Mouse (Mus musculus): ENCODE data around the gene Itih1. TPM values are rescaled to one million over a fixed set of nuclear protein-coding genes. Genes with fewer than 3 reads are reported as not detected.

Itih1 gene
- polyA plus RNA-seq, 1 experiment = not detected

GRCm38 (mm10) chr14:30913404-30913803 lies 29.7 kb downstream of the Itih1 start:
- Histone ChIP-seq H3K27ac (ENCODE audit: insufficient read depth, low read depth, low read length) (no peak overlapping the region), H3K4me3 (ENCODE audit: insufficient read depth, low read depth, low read length) (no peak overlapping the region), H3K4me1 (ENCODE audit: control insufficient read depth, insufficient read depth, low read length) (no peaks in the 10 kb centered on the region)
- WGBS = 66% methylated on average over 5 of the region's 5 CpGs
- no peak for TF ChIP-seq CTCF (IDR thresholded peaks at IDR 0.05; ENCODE audit: insufficient read depth, low read depth, low read length)
- TF ChIP-seq POLR2A (IDR thresholded peaks at IDR 0.05; ENCODE audit: insufficient read depth, low read depth, low read length) = no peak

- Histone ChIP-seq H3K4me3 (ENCODE audit: insufficient read depth, low read depth, low read length) (no peak overlapping the region), H3K27ac (ENCODE audit: insufficient read depth, low read depth, low read length) (no peak overlapping the region), H3K4me1 (ENCODE audit: control insufficient read depth, insufficient read depth, low read length) (no peaks in the 10 kb centered on the region)
- WGBS = 88% methylated on average over 8 of the region's 8 CpGs
- TF ChIP-seq CTCF (IDR thresholded peaks at IDR 0.05; ENCODE audit: insufficient read depth, low read depth, low read length) (no peak), POLR2A (IDR thresholded peaks at IDR 0.05; ENCODE audit: insufficient read depth, low read depth, low read length) (no peak)
Measured at GRCm38 (mm10) chr14:30912641-30913040, 30.4 kb downstream of the Itih1 start.

- no peak for TF ChIP-seq CTCF (IDR thresholded peaks at IDR 0.05; ENCODE audit: insufficient read depth, low read depth, low read length)
- TF ChIP-seq POLR2A (IDR thresholded peaks at IDR 0.05; ENCODE audit: insufficient read depth, low read depth, low read length) = no peak
- WGBS = 92% methylated on average over 8 of the region's 8 CpGs
- no peaks in the 10 kb centered on the region for H3K4me1 ChIP-seq (ENCODE audit: control insufficient read depth, insufficient read depth, low read length)
- no peak overlapping the region for H3K27ac ChIP-seq (ENCODE audit: insufficient read depth, low read depth, low read length)
- no peak overlapping the region for H3K4me3 ChIP-seq (ENCODE audit: insufficient read depth, low read depth, low read length)
Measured at GRCm38 (mm10) chr14:30911141-30911540, 31.9 kb downstream of the Itih1 start.

GRCm38 (mm10) chr14:30907814-30908265 lies 35.2 kb downstream of the Itih1 start:
- Histone ChIP-seq H3K27ac (ENCODE audit: insufficient read depth, low read depth, low read length) (no peak overlapping the region), H3K4me3 (ENCODE audit: insufficient read depth, low read depth, low read length) (no peak overlapping the region), H3K4me1 (ENCODE audit: control insufficient read depth, insufficient read depth, low read length) (no peaks in the 10 kb centered on the region; the same call in 1 of the 2 replicates)
- 91% methylated on average over 3 of the region's 3 CpGs for WGBS
- TF ChIP-seq CTCF (IDR thresholded peaks at IDR 0.05; ENCODE audit: insufficient read depth, low read depth, low read length) (no peak), POLR2A (IDR thresholded peaks at IDR 0.05; ENCODE audit: insufficient read depth, low read depth, low read length) (no peak)

GRCm38 (mm10) chr14:30906001-30906400 lies 37.1 kb downstream of the Itih1 start:
- Histone ChIP-seq H3K27ac (ENCODE audit: insufficient read depth, low read depth, low read length) (no peak overlapping the region), H3K4me1 (ENCODE audit: control insufficient read depth, insufficient read depth, low read length) (no peaks in the 10 kb centered on the region; the same call in 1 of the 2 replicates), H3K4me3 (ENCODE audit: insufficient read depth, low read depth, low read length) (no peak overlapping the region)
- TF ChIP-seq POLR2A (IDR thresholded peaks at IDR 0.05; ENCODE audit: insufficient read depth, low read depth, low read length) (no peak), CTCF (IDR thresholded peaks at IDR 0.05; ENCODE audit: insufficient read depth, low read depth, low read length) (no peak)
- 88% methylated on average over 6 of the region's 6 CpGs for WGBS

GRCm38 (mm10) chr14:30904307-30904706 lies 38.8 kb downstream of the Itih1 start:
- no peak overlapping the region for H3K4me3 ChIP-seq (ENCODE audit: insufficient read depth, low read depth, low read length)
- no peak overlapping the region for H3K27ac ChIP-seq (ENCODE audit: insufficient read depth, low read depth, low read length)
- no peak for TF ChIP-seq POLR2A (IDR thresholded peaks at IDR 0.05; ENCODE audit: insufficient read depth, low read depth, low read length)
- no peak for TF ChIP-seq CTCF (IDR thresholded peaks at IDR 0.05; ENCODE audit: insufficient read depth, low read depth, low read length)
- WGBS = 78% methylated on average over 8 of the region's 8 CpGs
- H3K4me1 ChIP-seq (ENCODE audit: control insufficient read depth, insufficient read depth, low read length) = no peaks in the 10 kb centered on the region; the same call in 1 of the 2 replicates

GRCm38 (mm10) chr14:30903036-30903435 lies 40.1 kb downstream of the Itih1 start:
- 69% methylated on average over 3 of the region's 3 CpGs for WGBS

GRCm38 (mm10) chr14:30902628-30903027 lies 40.5 kb downstream of the Itih1 start:
- WGBS = 87% methylated on average over 5 of the region's 5 CpGs
- no peak for TF ChIP-seq POLR2A (IDR thresholded peaks at IDR 0.05; ENCODE audit: insufficient read depth, low read depth, low read length)
- TF ChIP-seq CTCF (IDR thresholded peaks at IDR 0.05; ENCODE audit: insufficient read depth, low read depth, low read length) = no peak
- no peak overlapping the region for H3K27ac ChIP-seq (ENCODE audit: insufficient read depth, low read depth, low read length)
- no peaks in the 10 kb centered on the region; the same call in 1 of the 2 replicates for H3K4me1 ChIP-seq (ENCODE audit: control insufficient read depth, insufficient read depth, low read length)
- no peak overlapping the region for H3K4me3 ChIP-seq (ENCODE audit: insufficient read depth, low read depth, low read length)

More at GRCm38 (mm10) chr14:30903036-30903435, 40.1 kb downstream of the Itih1 start:
- Histone ChIP-seq H3K4me3 (ENCODE audit: insufficient read depth, low read depth, low read length) (no peak overlapping the region), H3K4me1 (ENCODE audit: control insufficient read depth, insufficient read depth, low read length) (no peaks in the 10 kb centered on the region; the same call in 1 of the 2 replicates), H3K27ac (ENCODE audit: insufficient read depth, low read depth, low read length) (no peak overlapping the region)
- TF ChIP-seq CTCF (IDR thresholded peaks at IDR 0.05; ENCODE audit: insufficient read depth, low read depth, low read length) (no peak), POLR2A (IDR thresholded peaks at IDR 0.05; ENCODE audit: insufficient read depth, low read depth, low read length) (no peak)

- H3K4me3 ChIP-seq (ENCODE audit: insufficient read depth, low read depth, low read length) = no peak overlapping the region
- 27% methylated on average over 3 of the region's 3 CpGs for WGBS
- no peak overlapping the region for H3K27ac ChIP-seq (ENCODE audit: insufficient read depth, low read depth, low read length)
- TF ChIP-seq POLR2A (IDR thresholded peaks at IDR 0.05; ENCODE audit: insufficient read depth, low read depth, low read length) (no peak), CTCF (IDR thresholded peaks at IDR 0.05; ENCODE audit: insufficient read depth, low read depth, low read length) (no peak)
- no peaks in the 10 kb centered on the region; the same call in 1 of the 2 replicates for H3K4me1 ChIP-seq (ENCODE audit: control insufficient read depth, insufficient read depth, low read length)
Measured at GRCm38 (mm10) chr14:30899972-30900371, 43.1 kb downstream of the Itih1 start.
